Mouse (Mus musculus) bone marrow macrophage, adult 2 months (primary cell): Measurements from ENCODE around the gene Kcna5.

Experiments used
- CTCF ChIP-seq: IDR thresholded peaks from 2 replicates; pipeline ENCODE4 v1.5.1; 2012; ENCODE audit warnings: low read depth, mild to moderate bottlenecking, low read length, moderate library complexity
- POLR2A ChIP-seq: IDR thresholded peaks from 2 replicates; pipeline ENCODE4 v1.6.1; 2012; ENCODE audit warnings: mild to moderate bottlenecking, low read depth, low read length, borderline replicate concordance

GRCm38 (mm10) chr6:126561702-126562101 lies 26.5 kb upstream of the Kcna5 start:
- TF ChIP-seq POLR2A (no peak), CTCF (no peak)
